Mouse (Mus musculus) liver, embryonic 13.5 days (tissue): ENCODE data around the gene Vmp1. TPM values are rescaled to one million over a fixed set of nuclear protein-coding genes. Genes with fewer than 3 reads are reported as not detected.

ENCODE experiments used
- ATAC-seq: fragments of 200-750 bp; cut with Nextera tagmentation; 2 replicates; pipeline ENCODE4 v1.8.0; 2017; ENCODE audit warnings: low read depth, mild to moderate bottlenecking, moderate number of reproducible peaks, moderate library complexity
- DNase-seq: peaks from one replicate; pipeline ENCODE4 v3.0.0; 2022
- H3K27ac ChIP-seq: fragments of 300-500 bp; sonication (generic); 2 replicates; pipeline ENCODE4 v1.5.1; 2015; ENCODE audit warnings: moderate library complexity, mild to moderate bottlenecking, inconsistent platforms
- H3K27me3 ChIP-seq: fragments of 300-500 bp; sonication (generic); 2 replicates; pipeline ENCODE4 v1.6.1; 2015; ENCODE audit warnings: mild to moderate bottlenecking, inconsistent platforms
- H3K36me3 ChIP-seq: fragments of 300-500 bp; sonication (generic); 2 replicates; pipeline ENCODE4 v1.6.1; 2015; ENCODE audit warnings: mild to moderate bottlenecking, inconsistent platforms
- H3K4me1 ChIP-seq: fragments of 300-500 bp; sonication (generic); replicated peaks from 2 replicates; pipeline ENCODE4 v1.6.1; 2015; ENCODE audit warnings: inconsistent platforms
- H3K4me2 ChIP-seq: fragments of 300-500 bp; sonication (generic); 2 replicates; pipeline ENCODE4 v1.6.1; 2015; ENCODE audit warnings: inconsistent platforms, mild to moderate bottlenecking, moderate library complexity
- H3K4me3 ChIP-seq: fragments of 300-500 bp; sonication (generic); replicated peaks from 2 replicates; pipeline ENCODE4 v1.5.1; 2015; ENCODE audit warnings: mild to moderate bottlenecking, inconsistent platforms
- H3K9ac ChIP-seq: fragments of 300-500 bp; sonication (generic); 2 replicates; pipeline ENCODE4 v1.6.1; 2015; ENCODE audit warnings: mild to moderate bottlenecking, inconsistent platforms
- H3K9me3 ChIP-seq: fragments of 300-500 bp; sonication (generic); replicated peaks from 2 replicates; pipeline ENCODE4 v1.6.1; 2016; ENCODE audit warnings: inconsistent platforms
- WGBS: fragments of 180-500 bp; shearing (Covaris S2); methylation state at CpG from one replicate; pipeline ENCODE4 v1.1.7; 2015; ENCODE audit not compliant: insufficient replicate concordance; 5-methylcytosine and 5-hydroxymethylcytosine counted together
- polyA plus RNA-seq: library from polyadenylated mRNA; unstranded; fragments of >200 nt; fragmentation: Nextera tagmentation; extraction: Ambion mirVana; gene quantifications from 2 replicates; pipeline ENCODE4 v1.2.1, GENCODE M21; 2015

Vmp1 gene
- polyA plus RNA-seq, 1 experiment from 2014 or later, result 89.2 TPM

GRCm38 (mm10) chr11:86598154-86598553 lies 85.5 kb downstream of the Vmp1 start:
- no peak overlapping the region for H3K27ac ChIP-seq

GRCm38 (mm10) chr11:86596976-86597375 lies 86.7 kb downstream of the Vmp1 start:
- H3K9me3 ChIP-seq, result no peaks in the 10 kb centered on the region
- ATAC-seq (no peak), DNase-seq (no peak)
- H3K27ac ChIP-seq, result peak overlapping the region; percentile 48; the same call in 1 of the 2 replicates
- H3K36me3 ChIP-seq, result peaks cover 20% of the 10 kb centered on the region
- peaks cover 38% of the 10 kb centered on the region for H3K4me1 ChIP-seq
- no peak overlapping the region for H3K9ac ChIP-seq
- WGBS, result 83% methylated on average over 3 of the region's 3 CpGs
- no peak overlapping the region for H3K4me2 ChIP-seq
- H3K27me3 ChIP-seq, result no peaks in the 10 kb centered on the region
- H3K4me3 ChIP-seq, result no peak overlapping the region

More at GRCm38 (mm10) chr11:86598154-86598553, 85.5 kb downstream of the Vmp1 start:
- WGBS, result 86% methylated on average over 5 of the region's 5 CpGs
- H3K36me3 ChIP-seq, result peaks cover 20% of the 10 kb centered on the region
- no peak for DNase-seq
- no peak for ATAC-seq
- peaks cover 27% of the 10 kb centered on the region for H3K4me1 ChIP-seq
- no peaks in the 10 kb centered on the region for H3K9me3 ChIP-seq
- H3K9ac ChIP-seq, result no peak overlapping the region
- no peaks in the 10 kb centered on the region for H3K27me3 ChIP-seq
- no peak overlapping the region for H3K4me2 ChIP-seq
- no peak overlapping the region for H3K4me3 ChIP-seq

- no peak overlapping the region for H3K4me3 ChIP-seq
- no peaks in the 10 kb centered on the region for H3K9me3 ChIP-seq
- no peak for DNase-seq
- no peak overlapping the region for H3K27ac ChIP-seq
- H3K4me2 ChIP-seq, result no peak overlapping the region
- WGBS, result 73% methylated on average over 7 of the region's 7 CpGs
- no peaks in the 10 kb centered on the region for H3K27me3 ChIP-seq
- H3K4me1 ChIP-seq, result peaks cover 43% of the 10 kb centered on the region
- ATAC-seq, result no peak
- H3K36me3 ChIP-seq, result peaks cover 20% of the 10 kb centered on the region
- H3K9ac ChIP-seq, result no peak overlapping the region
Measured at GRCm38 (mm10) chr11:86596187-86596960, 87.3 kb downstream of the Vmp1 start.

- Histone ChIP-seq H3K27ac (no peak overlapping the region), H3K36me3 (peaks cover 18% of the 10 kb centered on the region), H3K4me2 (no peak overlapping the region), H3K4me1 (peaks cover 43% of the 10 kb centered on the region), H3K27me3 (no peaks in the 10 kb centered on the region), H3K9ac (no peak overlapping the region), H3K9me3 (no peaks in the 10 kb centered on the region), H3K4me3 (no peak overlapping the region)
- 84% methylated on average over 6 of the region's 6 CpGs for WGBS
- DNase-seq (no peak), ATAC-seq (no peak)
Measured at GRCm38 (mm10) chr11:86595366-86595765, 88.3 kb downstream of the Vmp1 start.

- WGBS, result 55% methylated on average over 6 of the region's 6 CpGs
- peak overlapping the region; percentile 67; the same call in 1 of the 2 replicates for H3K27ac ChIP-seq
- H3K9ac ChIP-seq, result no peak overlapping the region
Measured at GRCm38 (mm10) chr11:86594188-86594876, 89.3 kb downstream of the Vmp1 start.

GRCm38 (mm10) chr11:86593443-86593842 lies 90.2 kb downstream of the Vmp1 start:
- Histone ChIP-seq H3K4me2 (peak overlapping the region; percentile 17; the same call in 1 of the 2 replicates), H3K27ac (peak overlapping the region; percentile 67), H3K9me3 (no peaks in the 10 kb centered on the region), H3K4me3 (no peak overlapping the region), H3K4me1 (peaks cover 50% of the 10 kb centered on the region), H3K27me3 (no peaks in the 10 kb centered on the region), H3K36me3 (0 out of 2 replicates have a peak, but pooled peaks cover 9% of the 10 kb centered on the region), H3K9ac (0 out of 2 replicates have a peak overlapping the region, but pooled peaks have one; percentile 17)
- DNase-seq (no peak), ATAC-seq (no peak)
- WGBS, result 50% methylated on average over 5 of the region's 5 CpGs

More at GRCm38 (mm10) chr11:86594188-86594876, 89.3 kb downstream of the Vmp1 start:
- DNase-seq (no peak), ATAC-seq (no peak)
- Histone ChIP-seq H3K4me3 (no peak overlapping the region), H3K36me3 (0 out of 2 replicates have a peak, but pooled peaks cover 9% of the 10 kb centered on the region), H3K9me3 (no peaks in the 10 kb centered on the region), H3K4me2 (no peak overlapping the region), H3K4me1 (peaks cover 43% of the 10 kb centered on the region), H3K27me3 (no peaks in the 10 kb centered on the region)

- Histone ChIP-seq H3K4me1 (peaks cover 54% of the 10 kb centered on the region), H3K27ac (peak overlapping the region; percentile 67), H3K4me2 (peak overlapping the region; percentile 17; the same call in 1 of the 2 replicates), H3K27me3 (no peaks in the 10 kb centered on the region), H3K36me3 (0 out of 2 replicates have a peak, but pooled peaks cover 9% of the 10 kb centered on the region), H3K4me3 (no peak overlapping the region), H3K9ac (0 out of 2 replicates have a peak overlapping the region, but pooled peaks have one; percentile 17), H3K9me3 (no peaks in the 10 kb centered on the region)
- 5% methylated on average over 3 of the region's 3 CpGs for WGBS
- DNase-seq (no peak), ATAC-seq (peak; percentile 80)
Measured at GRCm38 (mm10) chr11:86592993-86593392, 90.6 kb downstream of the Vmp1 start.

GRCm38 (mm10) chr11:86591931-86592616 lies 91.6 kb downstream of the Vmp1 start:
- Histone ChIP-seq H3K27me3 (no peaks in the 10 kb centered on the region), H3K36me3 (0 out of 2 replicates have a peak, but pooled peaks cover 9% of the 10 kb centered on the region), H3K27ac (peak overlapping the region; percentile 67), H3K9me3 (no peaks in the 10 kb centered on the region), H3K9ac (peak overlapping the region; percentile 18; the same call in 1 of the 2 replicates), H3K4me2 (no peak overlapping the region), H3K4me1 (peaks cover 63% of the 10 kb centered on the region), H3K4me3 (no peak overlapping the region)
- no peak for ATAC-seq
- no peak for DNase-seq
- 60% methylated on average over 2 of the region's 2 CpGs for WGBS

- DNase-seq, result no peak
- H3K9me3 ChIP-seq, result no peaks in the 10 kb centered on the region
- H3K4me1 ChIP-seq, result peaks cover 70% of the 10 kb centered on the region
- 0 out of 2 replicates have a peak, but pooled peaks cover 9% of the 10 kb centered on the region for H3K36me3 ChIP-seq
- H3K4me3 ChIP-seq, result no peak overlapping the region
- no peak for ATAC-seq
- no peak overlapping the region for H3K4me2 ChIP-seq
- 60% methylated on average over 4 of the region's 4 CpGs for WGBS
- H3K27me3 ChIP-seq, result no peaks in the 10 kb centered on the region
- H3K27ac ChIP-seq, result peak overlapping the region; percentile 67
- H3K9ac ChIP-seq, result no peak overlapping the region
Measured at GRCm38 (mm10) chr11:86591301-86591845, 92.3 kb downstream of the Vmp1 start.

- H3K9ac ChIP-seq, result no peak overlapping the region
- WGBS, result 80% methylated on average over 10 of the region's 10 CpGs
- peaks cover 71% of the 10 kb centered on the region for H3K4me1 ChIP-seq
Measured at GRCm38 (mm10) chr11:86590579-86590978, 93.1 kb downstream of the Vmp1 start.

More at GRCm38 (mm10) chr11:86590579-86590978, 93.1 kb downstream of the Vmp1 start:
- no peak for DNase-seq
- Histone ChIP-seq H3K36me3 (0 out of 2 replicates have a peak, but pooled peaks cover 5% of the 10 kb centered on the region), H3K27me3 (no peaks in the 10 kb centered on the region), H3K27ac (no peak overlapping the region), H3K4me3 (no peak overlapping the region), H3K4me2 (no peak overlapping the region), H3K9me3 (no peaks in the 10 kb centered on the region)
- no peak for ATAC-seq
